Mouse (Mus musculus) fat pad, adult 2 months (tissue): ENCODE measurements at regions not wholly inside any gene's neighbourhood (a gene's known extent, or its start where the extent isn't known, plus 50 kb on each side); places are given as distances from the start of the nearest gene placed in this dataset.

Experiments used
- DNase-seq: peaks from one replicate; pipeline ENCODE4 v3.0.0-alpha.2; 2011; ENCODE audit warnings: low read depth, low spot score; ENCODE audit errors: extremely low read depth

GRCm38 (mm10) chr1:67359824-67360223 lies 237.0 kb downstream of the Cps1 start:
- DNase-seq, result no peak

DNA sequence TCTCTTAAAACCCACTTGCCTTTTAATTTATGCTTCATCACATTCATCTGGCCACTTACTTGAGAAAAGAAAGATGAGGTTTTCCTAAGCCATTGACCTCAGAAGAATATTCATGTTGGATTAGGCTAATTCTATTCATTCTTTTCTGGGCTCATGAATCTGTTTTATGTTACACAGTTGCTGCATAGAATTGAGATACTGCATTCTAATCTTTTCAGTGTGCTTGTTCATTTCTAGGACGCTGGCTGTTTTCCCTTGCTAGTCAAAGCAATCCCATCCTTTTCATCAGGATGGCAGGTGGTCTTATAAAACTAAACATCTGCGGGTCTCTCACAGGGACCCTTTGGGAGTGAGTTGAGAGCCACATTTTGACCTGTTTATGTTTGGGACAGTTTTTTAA lies 243.2 kb downstream of the Cps1 start:
- no peak for DNase-seq

DNA sequence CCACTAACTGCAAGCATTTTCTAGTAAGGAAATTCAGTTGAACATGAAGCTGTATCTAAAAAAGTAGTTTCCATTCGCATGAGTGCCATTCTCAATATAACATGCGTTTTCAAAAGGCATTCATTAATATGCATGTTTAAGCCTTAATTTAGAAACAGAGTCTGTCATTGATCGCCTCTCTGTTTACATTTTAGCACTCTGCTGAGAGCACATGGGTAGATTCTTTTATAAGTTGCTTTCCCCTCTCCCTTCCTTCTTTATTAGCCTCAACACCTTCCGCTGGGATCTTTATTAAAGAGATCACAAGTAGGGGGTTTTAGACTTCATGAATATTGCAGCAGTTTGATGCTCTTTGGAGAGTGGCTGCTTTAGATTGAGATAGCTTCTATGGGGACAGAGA lies 243.7 kb downstream of the Cps1 start:
- no peak for DNase-seq

DNA sequence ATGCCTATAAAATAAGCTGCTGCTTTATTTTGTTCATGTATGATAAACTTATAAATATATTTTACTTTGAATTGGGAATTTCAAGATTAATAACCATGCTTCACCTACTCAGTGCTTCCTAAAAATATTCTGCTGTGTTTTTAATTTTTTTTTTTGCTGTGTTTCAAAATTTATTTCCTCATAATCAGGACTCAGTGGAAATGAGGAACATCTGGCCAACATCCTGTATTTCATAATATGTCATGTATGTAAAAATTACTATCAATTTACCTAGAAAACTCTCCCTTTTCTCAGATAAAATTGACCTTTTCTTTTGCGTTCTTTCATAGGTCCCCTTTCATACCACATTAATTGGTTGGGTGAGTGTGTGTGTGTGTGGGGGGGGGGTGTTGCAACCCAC lies 259.5 kb downstream of the Cps1 start:
- no peak for DNase-seq

DNA sequence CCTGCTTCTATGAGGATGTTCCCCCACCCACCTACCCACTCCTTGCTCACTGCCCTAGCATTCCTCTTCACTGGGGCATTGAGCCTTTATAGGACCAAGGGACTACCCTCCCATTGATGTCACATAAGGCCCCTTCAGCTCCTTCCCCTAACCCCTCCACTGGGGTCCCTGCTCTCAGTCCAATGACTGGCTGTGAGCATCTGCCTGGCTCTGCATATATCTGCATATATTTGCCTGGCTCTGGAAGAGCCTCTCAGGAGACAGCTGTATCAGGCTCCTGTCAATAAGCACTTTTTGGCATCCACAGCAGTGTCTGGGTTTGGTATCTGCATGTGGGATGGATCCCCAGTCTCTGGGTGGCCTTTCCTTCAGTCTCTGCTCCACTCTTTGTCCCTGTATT lies 262.6 kb downstream of the Cps1 start:
- no peak for DNase-seq

- DNase-seq, result no peak
Observed at GRCm38 (mm10) chr1:67386877-67387276, 264.1 kb downstream of the Cps1 start.

- DNase-seq, result peak; percentile 19
Observed at GRCm38 (mm10) chr1:67397757-67398446, 275.1 kb downstream of the Cps1 start.

- no peak for DNase-seq
Observed at GRCm38 (mm10) chr1:67409531-67409930, 286.7 kb downstream of the Cps1 start.

DNA sequence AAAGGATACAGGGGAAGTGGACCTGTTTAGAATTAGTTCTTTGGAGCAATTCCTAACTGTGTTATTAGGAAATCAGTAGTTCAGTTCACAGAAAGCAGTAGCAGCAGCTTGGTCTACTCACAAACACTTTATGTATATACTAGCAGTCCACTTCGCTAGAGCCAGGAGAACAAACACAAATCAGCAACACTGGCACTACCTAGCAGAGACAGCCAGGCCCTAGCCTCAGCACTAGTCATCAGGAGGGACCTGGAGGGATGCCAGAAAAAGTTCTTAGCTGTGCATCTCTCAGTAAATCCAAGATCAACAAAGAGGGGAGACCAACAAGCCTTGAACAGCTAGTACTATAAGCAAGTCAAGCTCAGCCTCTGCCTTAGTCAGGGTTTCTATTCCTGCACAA lies 294.4 kb downstream of the Cps1 start:
- no peak for DNase-seq

- DNase-seq, result no peak
Observed at GRCm38 (mm10) chr1:67428398-67428797, 305.6 kb downstream of the Cps1 start.

GRCm38 (mm10) chr1:67450831-67451230 lies 328.0 kb downstream of the Cps1 start:
- DNase-seq, result no peak

DNA sequence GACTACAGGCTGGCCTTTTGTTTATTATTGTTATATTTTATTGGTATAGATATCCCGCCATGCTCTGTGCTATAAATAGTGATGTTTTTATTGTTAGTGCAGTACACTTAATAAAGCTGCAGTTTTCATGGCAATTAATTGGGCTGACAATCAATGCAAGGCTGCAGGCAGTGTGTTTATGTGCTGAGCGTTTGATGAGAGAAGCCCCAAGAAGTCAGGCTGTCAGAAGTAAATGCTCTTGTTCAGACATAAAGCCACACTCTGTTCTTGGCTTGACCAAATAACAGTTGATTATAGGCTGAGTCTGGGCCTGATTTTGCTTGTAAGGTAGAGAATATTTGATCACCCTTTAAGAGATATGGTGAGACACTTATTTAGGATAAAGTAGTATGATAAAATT lies 341.4 kb downstream of the Cps1 start:
- DNase-seq, result no peak

DNA sequence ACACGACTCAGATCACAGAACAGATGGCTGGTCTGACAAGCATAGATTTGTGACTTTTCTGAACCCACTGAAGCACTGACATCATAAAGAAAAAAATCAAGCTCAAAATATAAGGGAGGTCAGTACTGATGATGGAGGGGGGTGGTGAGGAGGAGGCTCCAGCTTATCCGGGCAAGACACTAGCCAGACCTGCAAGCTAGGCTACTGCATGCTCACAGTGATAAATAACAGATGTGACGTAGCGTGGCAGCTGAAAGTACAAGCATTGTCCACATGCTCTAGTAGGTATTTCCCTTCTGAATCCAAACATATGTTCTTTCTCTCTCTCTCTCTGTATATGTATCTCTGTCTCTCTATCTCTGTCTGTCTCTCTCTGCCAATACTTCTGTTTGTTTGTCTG lies 342.7 kb downstream of the Cps1 start:
- no peak for DNase-seq

DNA sequence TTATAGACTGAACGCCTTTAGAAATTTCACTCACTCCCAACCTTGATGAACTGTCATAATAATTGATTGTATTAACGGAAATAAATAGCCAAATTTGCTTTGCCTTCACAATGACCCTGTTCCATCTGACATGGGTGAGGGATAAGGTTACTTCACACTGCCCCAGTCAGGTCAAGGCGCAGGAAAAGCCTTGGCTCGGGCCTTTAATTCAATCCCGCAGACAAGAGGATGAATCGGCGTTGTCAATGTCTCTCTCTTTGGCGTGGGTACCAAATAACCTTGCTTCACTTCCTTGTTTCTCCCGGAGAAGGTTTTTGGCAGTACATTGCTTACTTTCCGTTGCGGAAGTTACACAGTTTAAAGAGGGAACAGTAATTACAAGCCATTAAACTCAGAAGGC lies 354.2 kb downstream of the Cps1 start:
- DNase-seq, result no peak

- DNase-seq, result no peak
Observed at GRCm38 (mm10) chr1:67477966-67478365, 355.1 kb downstream of the Cps1 start.

DNA sequence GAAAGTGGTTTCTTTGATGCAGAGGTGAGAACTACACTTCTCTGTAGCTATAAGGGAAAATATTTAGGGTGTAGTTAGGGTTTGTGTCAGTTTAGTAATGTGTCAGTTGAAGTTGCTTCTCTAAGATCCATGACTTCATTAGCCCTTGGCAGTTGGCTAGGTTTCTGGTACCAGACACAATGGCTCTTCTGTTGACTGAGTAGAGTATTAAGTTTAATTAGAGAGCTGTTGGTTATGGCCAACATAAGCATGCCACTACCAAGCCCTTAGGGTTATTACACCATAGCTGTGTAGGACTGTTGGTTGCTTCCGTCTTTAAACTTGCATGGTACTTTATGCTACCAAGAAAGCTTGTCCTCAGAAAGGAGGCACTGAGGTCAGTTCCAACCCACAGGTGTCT lies 359.1 kb downstream of the Cps1 start:
- peak; percentile 94 for DNase-seq

DNA sequence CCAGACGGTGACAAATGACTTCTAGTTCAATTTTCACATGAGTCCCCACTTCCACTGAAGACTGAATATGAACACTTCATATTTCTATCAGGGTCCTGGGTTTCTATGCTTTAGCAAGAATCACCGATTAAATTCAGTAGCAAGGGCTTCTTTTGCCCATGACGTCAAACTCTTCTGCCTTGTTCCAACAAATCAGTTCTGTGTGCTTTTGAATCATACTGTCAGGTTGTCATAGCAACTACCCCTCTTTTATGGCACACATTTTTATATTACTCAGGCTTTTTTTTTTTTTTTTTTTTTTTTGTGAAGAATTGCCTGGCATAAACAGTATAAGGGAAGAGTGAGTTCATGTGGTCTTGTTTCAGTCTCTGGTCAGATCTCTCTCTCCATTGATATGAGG lies 381.3 kb downstream of the Cps1 start:
- DNase-seq, result no peak

GRCm38 (mm10) chr1:67505746-67506145 lies 382.9 kb downstream of the Cps1 start:
- no peak for DNase-seq

- no peak for DNase-seq
Observed at GRCm38 (mm10) chr1:67518295-67518694, 395.5 kb downstream of the Cps1 start.

DNA sequence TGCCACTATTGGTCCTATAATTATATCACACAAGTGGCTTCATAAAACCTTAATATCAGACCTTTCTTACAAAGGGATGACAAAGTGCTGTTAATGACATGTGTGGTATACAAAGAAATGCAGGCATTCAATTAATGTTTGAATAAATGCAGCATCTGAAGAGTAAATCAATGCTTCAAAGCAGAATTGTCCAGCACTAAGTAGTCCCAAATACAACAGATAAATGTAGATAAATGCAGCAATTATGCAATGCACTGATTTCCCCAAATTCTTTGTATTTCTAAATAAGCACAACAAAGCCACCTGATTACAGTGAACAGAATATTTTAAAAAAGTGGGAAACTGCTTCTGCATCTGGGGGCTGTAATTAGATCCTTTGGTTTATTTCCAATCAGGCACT lies 435.9 kb downstream of the Cps1 start:
- no peak for DNase-seq

- DNase-seq, result no peak
Observed at GRCm38 (mm10) chr1:67559179-67559578, 436.4 kb downstream of the Cps1 start.

DNA sequence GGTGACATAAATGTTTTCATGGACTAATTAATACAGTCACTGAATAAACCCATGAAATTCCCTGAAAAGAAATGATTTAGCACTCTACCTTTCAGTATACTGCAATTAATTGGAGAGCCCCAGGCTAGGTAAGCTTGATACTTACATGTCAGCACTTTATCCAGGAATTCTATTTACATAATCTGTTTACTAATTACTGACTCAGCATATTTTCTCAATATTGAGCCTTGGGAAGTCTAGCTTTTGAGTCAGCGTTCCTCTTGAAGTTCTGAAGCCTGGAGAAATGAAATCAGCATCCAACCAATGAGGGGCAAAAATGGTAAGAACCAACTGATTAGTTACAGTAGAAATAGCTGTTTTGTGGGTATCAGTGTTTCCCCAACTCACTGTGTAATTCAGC lies 448.8 kb downstream of the Cps1 start:
- no peak for DNase-seq

GRCm38 (mm10) chr1:67579732-67580131 lies 456.9 kb downstream of the Cps1 start:
- DNase-seq, result no peak
